Mouse (Mus musculus): ENCODE data around the gene Cpa1.

DNA sequence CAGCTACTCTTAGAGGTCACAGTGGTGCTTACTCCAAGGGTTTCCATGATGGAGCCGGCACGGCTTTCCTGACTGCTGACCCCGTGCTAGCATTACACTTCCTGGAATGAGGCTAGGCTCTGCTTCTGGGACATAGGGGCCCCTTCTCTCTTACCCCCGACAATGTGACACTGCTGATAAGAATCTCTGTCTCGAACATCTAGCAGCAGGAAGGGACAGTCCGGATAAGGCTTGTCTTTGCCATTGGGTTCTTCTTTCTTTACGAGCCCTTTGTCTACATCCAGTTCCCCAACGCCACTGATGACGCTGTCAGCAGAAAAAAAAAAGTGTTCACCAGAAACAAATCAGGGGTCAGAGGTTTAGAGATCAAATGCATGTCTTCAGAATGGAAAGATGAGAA is 19.6 kb downstream of the Cpa1 start:
- no peak for TF ChIP-seq CTCF (IDR thresholded peaks at IDR 0.05; ENCODE audit: extremely low read depth, insufficient read depth, low read length)
- TF ChIP-seq POLR2A (IDR thresholded peaks at IDR 0.05; ENCODE audit: extremely low read depth, insufficient read depth, low read length), result no peak
